In the genomic region with DNA sequence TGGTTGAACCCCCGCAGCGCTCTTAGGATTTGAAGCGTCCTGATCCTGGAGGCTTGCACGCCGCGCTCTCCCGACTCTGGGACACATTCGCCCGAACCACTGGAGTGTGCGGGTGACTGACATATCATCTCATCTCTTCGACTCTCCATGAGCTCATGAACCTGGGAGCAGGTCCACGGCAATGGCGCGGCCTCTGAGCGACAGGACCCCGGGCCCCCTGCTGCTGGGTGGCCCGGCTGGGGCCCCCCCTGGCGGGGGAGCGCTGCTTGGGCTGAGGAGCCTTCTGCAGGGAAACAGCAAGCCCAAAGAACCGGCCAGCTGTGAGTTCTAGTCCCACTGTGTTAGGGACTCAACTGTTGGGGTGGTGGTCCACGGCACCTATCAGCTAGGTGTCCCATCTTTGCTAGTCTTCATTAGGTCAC, we compare ENCODE assay signal across 8 mouse cellular contexts. TPM values are rescaled to one million over a fixed set of nuclear protein-coding genes. Genes with fewer than 3 reads are reported as not detected.
A peak's percentile ranks its signal among the peaks of the same experiment; 100 is the strongest.
DNase-seq lines count a peak whose midpoint lies in the region; ATAC-seq lines count a peak whose summit lies in the region.

No protein-coding gene starts in this region.

- WGBS in heart, embryonic 10.5 days: under 1% methylated on average over 21 of the region's 21 CpGs
- WGBS in hindbrain, embryonic 13.5 days: under 1% methylated on average over 21 of the region's 21 CpGs
- under 1% methylated on average over 21 of the region's 21 CpGs for WGBS in midbrain, embryonic 13.5 days

- H3K4me2 ChIP-seq in hindbrain, embryonic 13.5 days: peak overlapping the region; percentile 97
- H3K4me2 ChIP-seq in midbrain, embryonic 13.5 days (replicated peaks): peak overlapping the region; percentile 98

- H3K4me1 ChIP-seq in heart, embryonic 10.5 days: peaks cover 73% of the 10 kb centered on the region
- H3K4me1 ChIP-seq in hindbrain, embryonic 13.5 days (replicated peaks): peaks cover 88% of the 10 kb centered on the region
- H3K4me1 ChIP-seq in midbrain, embryonic 13.5 days (replicated peaks): peaks cover 90% of the 10 kb centered on the region

- no peaks in the 10 kb centered on the region for H3K9me3 ChIP-seq in heart, embryonic 10.5 days
- H3K9me3 ChIP-seq in hindbrain, embryonic 13.5 days: no peaks in the 10 kb centered on the region
- H3K9me3 ChIP-seq in midbrain, embryonic 13.5 days: no peaks in the 10 kb centered on the region

- H3K36me3 ChIP-seq in heart, embryonic 10.5 days: peaks cover 10% of the 10 kb centered on the region
- peaks cover 8% of the 10 kb centered on the region for H3K36me3 ChIP-seq in hindbrain, embryonic 13.5 days
- H3K36me3 ChIP-seq in midbrain, embryonic 13.5 days: peaks cover 8% of the 10 kb centered on the region

- peak overlapping the region; percentile 65 for H3K4me3 ChIP-seq in heart, embryonic 10.5 days
- peak overlapping the region; percentile 58 for H3K4me3 ChIP-seq in hindbrain, embryonic 13.5 days
- H3K4me3 ChIP-seq in midbrain, embryonic 13.5 days (replicated peaks): peak overlapping the region; percentile 57

- peaks cover 11% of the 10 kb centered on the region for H3K27me3 ChIP-seq in heart, embryonic 10.5 days (ENCODE audit: insufficient read depth, poor library complexity, severe bottlenecking)
- H3K27me3 ChIP-seq in hindbrain, embryonic 13.5 days: 0 out of 2 replicates have a peak, but pooled peaks cover 3% of the 10 kb centered on the region
- H3K27me3 ChIP-seq in midbrain, embryonic 13.5 days: peaks cover under 1% of the 10 kb centered on the region; the same call in 1 of the 2 replicates

- no peak for ATAC-seq in hindbrain, embryonic 13.5 days (ENCODE audit: low FRiP score)
- ATAC-seq in midbrain, embryonic 13.5 days: no peak

- peak overlapping the region; percentile 80 for H3K9ac ChIP-seq in hindbrain, embryonic 13.5 days
- peak overlapping the region; percentile 58 for H3K9ac ChIP-seq in midbrain, embryonic 13.5 days (replicated peaks)

- no peak for DNase-seq in heart, embryonic 10.5 days (ENCODE audit: low spot score)
- DNase-seq in heart, adult 9 months (ENCODE audit: low spot score in 2 of 2): no peak
- peak; percentile 69 for DNase-seq in ZHBTc4 (ENCODE audit: low read depth, low spot score)
- DNase-seq in frontal cortex, postnatal 25 days (ENCODE audit: low spot score in 2 of 2): no peak
- DNase-seq in yolk sac, embryonic 10.5 days (ENCODE audit: low spot score): no peak
- DNase-seq in retina, embryonic 14.5 days (ENCODE audit: low spot score): no peak

- peak overlapping the region; percentile 81 for H3K27ac ChIP-seq in heart, embryonic 10.5 days
- peak overlapping the region; percentile 72 for H3K27ac ChIP-seq in hindbrain, embryonic 13.5 days
- peak overlapping the region; percentile 70 for H3K27ac ChIP-seq in midbrain, embryonic 13.5 days

RNA-seq across cellular contexts. Expression of a gene that starts 0.6 kb away (rescaled TPM):
- 2.7 and 3.2 TPM in 2 replicates for polyA plus RNA-seq in heart, embryonic 10.5 days (2016; fragmentation: Nextera tagmentation; extraction: Ambion mirVana)
- 2.9 and 3.6 TPM in 2 replicates for polyA plus RNA-seq in hindbrain, embryonic 13.5 days (2015; fragmentation: Nextera tagmentation; extraction: Ambion mirVana)
- polyA plus RNA-seq in midbrain, embryonic 13.5 days (2015; fragmentation: Nextera tagmentation; extraction: Ambion mirVana): 3.4 and 4.0 TPM in 2 replicates

RNA-seq across cellular contexts. Expression of a gene that starts 5.8 kb away (rescaled TPM):
- 3.1 and 5.1 TPM in 2 replicates for polyA plus RNA-seq in heart, embryonic 10.5 days (2016; fragmentation: Nextera tagmentation; extraction: Ambion mirVana)
- 38.5 and 41.6 TPM in 2 replicates for polyA plus RNA-seq in hindbrain, embryonic 13.5 days (2015; fragmentation: Nextera tagmentation; extraction: Ambion mirVana)
- 35.9 and 40.0 TPM in 2 replicates for polyA plus RNA-seq in midbrain, embryonic 13.5 days (2015; fragmentation: Nextera tagmentation; extraction: Ambion mirVana)

RNA-seq across cellular contexts. Expression of a gene that starts 9.8 kb away (rescaled TPM):
- 860 and 1,046 TPM in 2 replicates for polyA plus RNA-seq in heart, embryonic 10.5 days (2016; fragmentation: Nextera tagmentation; extraction: Ambion mirVana)
- polyA plus RNA-seq in hindbrain, embryonic 13.5 days (2015; fragmentation: Nextera tagmentation; extraction: Ambion mirVana): 626 and 633 TPM in 2 replicates
- 643 and 684 TPM in 2 replicates for polyA plus RNA-seq in midbrain, embryonic 13.5 days (2015; fragmentation: Nextera tagmentation; extraction: Ambion mirVana)

RNA-seq across cellular contexts. Expression of a gene that starts 11.3 kb away (rescaled TPM):
- polyA plus RNA-seq in heart, embryonic 10.5 days (2016; fragmentation: Nextera tagmentation; extraction: Ambion mirVana): 0.51 and 0.75 TPM in 2 replicates
- polyA plus RNA-seq in hindbrain, embryonic 13.5 days (2015; fragmentation: Nextera tagmentation; extraction: Ambion mirVana): 0.40 and 0.86 TPM in 2 replicates
- polyA plus RNA-seq in midbrain, embryonic 13.5 days (2015; fragmentation: Nextera tagmentation; extraction: Ambion mirVana): 0.17 and 0.31 TPM in 2 replicates

RNA-seq across cellular contexts. Expression of a gene that starts 12.3 kb away (rescaled TPM):
- polyA plus RNA-seq in heart, embryonic 10.5 days (2016; fragmentation: Nextera tagmentation; extraction: Ambion mirVana): 24.7 and 29.3 TPM in 2 replicates
- 24.1 and 25.0 TPM in 2 replicates for polyA plus RNA-seq in hindbrain, embryonic 13.5 days (2015; fragmentation: Nextera tagmentation; extraction: Ambion mirVana)
- 24.3 and 27.1 TPM in 2 replicates for polyA plus RNA-seq in midbrain, embryonic 13.5 days (2015; fragmentation: Nextera tagmentation; extraction: Ambion mirVana)
